Mouse (Mus musculus): ENCODE results near the gene Tubb3.

Gene Tubb3

GRCm38 (mm10) chr8:123411246-123411645, at the start of gene Tubb3:
Gene Tubb3 (plus strand): TSS chr8:123411424.
- peak; percentile 94 to 96 for DNase-seq

- DNase-seq = peak; percentile 96
Measured at GRCm38 (mm10) chr8:123373403-123374238, 37.6 kb upstream of the Tubb3 start, which contains the start of gene Tcf25. Gene Tcf25 (plus strand): TSS chr8:123373753.

DNA sequence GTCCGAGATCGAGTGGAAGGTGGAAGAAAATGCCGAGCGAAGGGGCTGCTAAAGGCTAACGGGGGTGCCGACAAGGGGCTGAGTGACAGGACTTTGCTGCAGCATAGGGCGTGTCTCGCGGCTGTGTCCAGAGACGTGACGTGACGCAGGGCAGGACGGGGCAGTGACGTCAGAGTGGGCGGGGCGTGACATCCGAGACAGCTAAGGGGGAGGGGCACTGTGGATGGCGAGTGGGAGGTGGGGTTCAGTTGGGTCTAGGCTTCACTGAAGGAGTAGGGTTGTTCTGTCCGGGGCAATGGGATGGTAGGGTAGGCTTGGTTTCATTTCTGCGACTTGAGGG, 37.0 kb upstream of the Tubb3 start:
- DNase-seq = peak; percentile 94 to 95

DNA sequence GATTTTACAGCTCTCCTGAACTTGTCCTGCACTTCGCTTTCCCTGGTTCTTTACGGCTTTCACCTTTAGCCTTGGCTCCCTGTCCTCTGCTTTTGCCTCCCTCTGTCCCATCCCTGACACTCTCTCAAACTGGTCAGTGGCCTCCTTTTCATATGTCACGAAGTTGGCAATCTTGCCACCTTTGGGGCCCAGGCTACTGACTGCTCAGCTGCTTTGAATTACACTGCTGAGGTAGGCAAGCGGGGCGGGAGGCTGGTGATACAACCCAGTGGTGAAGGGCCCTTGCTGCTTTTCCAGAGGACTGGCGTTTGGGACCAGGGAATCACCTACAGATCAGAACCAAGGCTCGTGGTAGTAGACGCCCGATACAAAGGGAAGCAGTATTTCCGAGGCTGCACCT, 35.5 kb upstream of the Tubb3 start:
- peak; percentile 18 to 27 for DNase-seq

- DNase-seq = no peak
Measured at GRCm38 (mm10) chr8:123376106-123376505, 35.1 kb upstream of the Tubb3 start.

GRCm38 (mm10) chr8:123381711-123382110, 29.5 kb upstream of the Tubb3 start:
- DNase-seq = no peak

DNA sequence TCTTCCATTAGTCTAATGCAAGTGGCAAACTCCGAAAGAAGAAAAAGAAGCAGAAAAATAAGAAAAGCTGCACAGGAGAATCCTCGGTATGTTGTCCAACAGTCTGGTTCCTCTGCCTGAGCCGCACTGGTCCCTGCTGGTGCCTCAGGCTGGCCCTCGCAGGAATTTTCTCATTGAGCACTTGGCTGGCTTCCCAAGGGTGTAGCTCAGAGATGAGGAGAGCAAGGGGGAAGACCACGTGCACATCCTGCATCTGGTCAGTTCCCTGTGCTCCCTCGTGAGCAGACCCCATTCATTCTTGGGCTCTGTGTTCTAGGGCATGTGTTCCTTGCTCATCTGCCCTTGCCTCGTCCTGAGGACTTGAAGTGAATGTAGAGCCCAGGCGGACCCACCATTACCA, 28.7 kb upstream of the Tubb3 start:
- DNase-seq = peak in 1 of 2 experiments; percentile 35

- peak; percentile 33 to 35 for DNase-seq
Measured at GRCm38 (mm10) chr8:123384883-123385540, 26.2 kb upstream of the Tubb3 start.

- no peak for DNase-seq
Measured at GRCm38 (mm10) chr8:123387041-123387440, 24.2 kb upstream of the Tubb3 start.

DNA sequence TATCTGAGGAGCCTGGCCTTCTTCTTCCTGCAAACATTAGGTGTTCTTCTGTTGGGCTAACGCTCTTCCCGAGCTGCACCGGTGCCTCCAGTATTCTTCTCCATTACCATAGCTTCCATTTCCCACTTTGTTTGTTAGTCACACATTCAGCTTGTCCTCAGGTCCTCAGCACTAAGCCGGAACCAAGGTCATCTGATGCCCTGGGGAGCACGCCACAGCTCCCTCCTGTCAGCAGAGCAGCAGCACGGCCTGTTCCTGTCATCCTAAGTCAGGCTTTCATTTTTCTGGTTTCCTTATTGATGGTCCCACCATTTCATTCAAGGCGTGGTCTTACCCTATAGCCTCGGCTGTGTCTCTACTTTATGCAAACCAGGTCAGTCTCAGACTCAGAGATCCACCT, 23.4 kb upstream of the Tubb3 start:
- no peak for DNase-seq

GRCm38 (mm10) chr8:123389026-123389425, 22.2 kb upstream of the Tubb3 start:
- peak; percentile 74 to 75 for DNase-seq

DNA sequence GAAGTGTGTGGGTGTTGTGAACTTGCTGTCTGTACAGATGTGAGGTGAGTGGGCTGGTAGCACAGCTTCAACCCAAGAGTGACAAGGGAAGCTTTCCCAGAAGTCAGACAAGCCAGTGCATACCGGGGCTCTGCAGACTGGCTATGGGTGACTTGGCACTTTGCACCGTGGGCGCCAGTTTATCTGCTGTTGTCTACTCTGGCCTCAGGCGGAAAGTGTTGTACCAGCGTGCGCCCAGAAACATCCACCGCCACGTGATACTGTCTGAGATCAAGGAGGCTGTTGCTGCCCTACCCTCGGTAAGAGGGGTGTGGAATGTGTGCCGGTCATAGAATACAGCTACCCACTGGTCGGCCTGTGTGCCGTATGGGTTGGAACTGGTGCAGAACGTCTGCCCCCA, 12.9 kb upstream of the Tubb3 start:
- no peak for DNase-seq

- DNase-seq = no peak
Measured at GRCm38 (mm10) chr8:123401936-123402335, 9.3 kb upstream of the Tubb3 start.

DNA sequence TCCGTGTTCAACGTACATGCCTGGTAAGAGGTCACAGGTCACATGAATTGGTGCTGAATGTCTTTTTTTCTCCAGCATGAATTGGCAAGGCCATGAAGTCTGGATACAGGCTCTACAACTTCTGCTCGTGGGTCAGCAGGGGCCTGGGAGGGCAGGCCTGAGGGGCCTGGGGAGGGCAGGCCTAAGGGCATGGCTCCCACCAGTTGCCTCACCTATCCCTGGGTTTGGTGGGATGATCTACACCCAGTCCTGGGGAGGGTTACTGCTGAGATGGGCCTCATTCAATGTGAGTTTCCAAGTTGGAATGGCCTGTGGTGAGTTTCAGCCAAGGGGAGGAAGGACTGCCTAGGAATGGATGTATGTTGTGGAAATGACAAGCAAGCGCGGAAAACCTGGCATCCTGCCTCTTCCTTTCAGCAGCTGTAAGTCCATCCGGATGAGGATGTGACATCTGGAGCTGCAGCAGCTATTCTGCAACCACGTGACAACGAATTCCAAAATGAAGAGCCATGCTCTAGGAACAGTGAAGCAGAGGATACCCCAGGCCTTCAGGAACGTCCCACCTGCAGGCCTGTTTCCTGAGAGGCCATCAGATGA, 8.4 kb upstream of the Tubb3 start:
- no peak for DNase-seq

- DNase-seq = no peak
Measured at GRCm38 (mm10) chr8:123404521-123404920, 6.7 kb upstream of the Tubb3 start.

- peak; percentile 68 to 79 for DNase-seq
Measured at GRCm38 (mm10) chr8:123406786-123407185, 4.4 kb upstream of the Tubb3 start, which contains the start of gene Mc1r. Gene Mc1r (plus strand): TSS chr8:123407107.

DNA sequence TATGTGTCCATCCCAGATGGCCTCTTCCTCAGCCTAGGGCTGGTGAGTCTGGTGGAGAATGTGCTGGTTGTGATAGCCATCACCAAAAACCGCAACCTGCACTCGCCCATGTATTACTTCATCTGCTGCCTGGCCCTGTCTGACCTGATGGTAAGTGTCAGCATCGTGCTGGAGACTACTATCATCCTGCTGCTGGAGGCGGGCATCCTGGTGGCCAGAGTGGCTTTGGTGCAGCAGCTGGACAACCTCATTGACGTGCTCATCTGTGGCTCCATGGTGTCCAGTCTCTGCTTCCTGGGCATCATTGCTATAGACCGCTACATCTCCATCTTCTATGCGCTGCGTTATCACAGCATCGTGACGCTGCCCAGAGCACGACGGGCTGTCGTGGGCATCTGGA, 3.6 kb upstream of the Tubb3 start:
- no peak for DNase-seq

DNA sequence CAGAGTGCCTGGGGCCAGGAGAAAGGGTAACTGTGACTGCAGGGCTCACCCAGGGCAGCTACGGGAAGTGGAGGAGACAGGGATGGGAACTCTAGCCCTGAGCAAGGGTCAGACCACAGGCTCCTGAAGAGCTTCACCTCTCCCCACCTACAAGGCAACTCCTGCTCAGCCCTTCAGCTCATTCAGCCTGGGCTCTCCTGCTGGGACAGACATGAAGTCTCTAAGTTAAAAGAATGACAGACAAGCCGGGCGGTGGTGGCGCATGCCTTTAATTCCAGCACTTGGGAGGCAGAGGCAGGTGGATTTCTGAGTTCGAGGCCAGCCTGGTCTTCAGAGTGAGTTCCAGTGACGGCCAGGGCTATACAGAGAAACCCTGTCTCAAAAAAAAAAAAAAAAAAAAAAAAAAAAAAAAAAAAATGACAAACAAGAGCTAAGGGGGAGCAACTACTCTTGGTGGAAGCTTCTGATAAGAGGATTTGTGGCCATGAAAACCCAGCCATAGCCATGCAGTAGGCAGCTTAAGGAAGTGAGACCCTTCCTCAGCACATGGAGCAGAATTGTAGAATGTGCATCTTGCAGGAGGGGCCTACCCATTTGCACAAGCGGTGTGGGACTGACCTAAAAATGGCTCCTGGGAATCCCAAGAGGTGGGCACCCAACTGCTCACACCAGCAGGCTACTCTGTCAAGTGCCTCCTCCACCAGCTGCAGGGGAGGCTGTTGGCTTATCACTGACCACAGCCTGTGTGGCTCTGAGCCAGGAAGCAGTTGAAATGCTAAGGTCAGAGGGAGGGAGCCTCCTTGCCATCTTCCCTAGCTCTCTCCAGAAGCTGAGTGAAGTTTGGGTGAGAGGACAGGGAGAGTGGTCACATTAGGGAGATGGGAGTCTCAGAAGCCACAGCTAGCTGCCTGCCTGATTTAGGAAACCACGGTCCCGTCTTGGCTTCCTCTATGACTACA, 2.4 kb upstream of the Tubb3 start:
- no peak for DNase-seq

DNA sequence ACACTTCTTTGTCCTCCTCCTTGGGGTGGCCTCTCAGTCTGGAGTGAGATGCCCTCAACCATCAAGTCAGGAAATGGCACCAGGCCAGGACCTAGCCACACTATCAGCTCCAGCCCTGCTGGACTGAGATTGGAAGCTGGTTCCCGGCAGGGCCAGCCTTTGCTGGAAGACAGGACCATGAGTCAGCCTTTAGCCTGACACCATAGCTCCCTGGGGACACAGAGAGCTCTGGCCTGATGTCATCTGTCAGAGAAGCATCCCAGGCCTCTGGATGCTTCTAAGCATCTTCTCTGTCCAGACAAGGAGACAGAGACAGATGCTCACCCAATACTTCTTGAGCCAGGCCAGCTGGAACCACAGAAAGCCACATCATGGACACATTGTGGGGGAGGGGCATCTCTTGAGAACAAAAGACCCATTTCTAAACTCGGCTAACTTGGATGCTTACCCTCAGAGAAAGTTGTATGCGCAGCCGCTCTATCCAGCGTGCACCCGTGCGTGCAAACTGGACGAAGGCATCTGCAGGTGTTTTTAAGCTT, 1.1 kb upstream of the Tubb3 start:
- DNase-seq = peak; percentile 54 to 61

DNA sequence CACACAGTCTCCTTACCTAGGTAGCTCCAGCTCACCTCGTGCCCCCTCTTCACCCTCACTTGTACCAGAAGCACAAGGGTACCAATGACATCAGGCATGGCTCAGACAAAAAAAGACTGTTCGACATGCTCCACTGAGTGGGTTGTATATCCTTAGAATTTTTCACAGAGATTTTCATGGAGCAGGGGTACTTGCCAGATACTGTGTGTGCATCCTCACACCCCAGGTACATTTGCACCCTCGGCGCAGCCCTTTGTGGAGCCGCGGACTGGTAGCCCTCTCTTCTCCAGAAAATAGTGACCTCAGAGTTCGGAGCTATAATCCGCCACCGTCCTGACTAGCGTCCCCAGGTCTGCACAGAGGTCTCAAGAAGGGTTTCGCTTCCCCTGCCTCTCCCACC, 436 bp upstream of the Tubb3 start:
- peak; percentile 34 to 58 for DNase-seq

GRCm38 (mm10) chr8:123411781-123412327, 630 bp downstream of the Tubb3 start:
- peak in 1 of 2 experiments; percentile 44 for DNase-seq
